Mouse (Mus musculus): ENCODE data around the gene Pdcd4.
A peak's percentile ranks its signal among the peaks of the same experiment; 100 is the strongest.

The Pdcd4 gene

GRCm38 (mm10) chr19:53892061-53892460 lies at the start of gene Pdcd4:
Gene Pdcd4, plus strand, starts transcription at chr19:53892231.
- DNase-seq (ENCODE audit: low read depth) = no peak

GRCm38 (mm10) chr19:53843972-53844371 lies 48.1 kb upstream of the Pdcd4 start:
- DNase-seq (ENCODE audit: low read depth) = no peak

- DNase-seq (ENCODE audit: low read depth) = peak; percentile 44
Observed at GRCm38 (mm10) chr19:53848272-53848995, 43.6 kb upstream of the Pdcd4 start.

- DNase-seq (ENCODE audit: low read depth) = no peak
Observed at GRCm38 (mm10) chr19:53850166-53850922, 41.7 kb upstream of the Pdcd4 start.

GRCm38 (mm10) chr19:53851352-53851751 lies 40.7 kb upstream of the Pdcd4 start:
- DNase-seq (ENCODE audit: low read depth) = no peak

GRCm38 (mm10) chr19:53851826-53852698 lies 40.0 kb upstream of the Pdcd4 start:
- no peak for DNase-seq (ENCODE audit: low read depth)

- no peak for DNase-seq (ENCODE audit: low read depth)
Observed at GRCm38 (mm10) chr19:53852699-53853451, 39.2 kb upstream of the Pdcd4 start.

- DNase-seq (ENCODE audit: low read depth) = no peak
Observed at GRCm38 (mm10) chr19:53854978-53855377, 37.1 kb upstream of the Pdcd4 start.

GRCm38 (mm10) chr19:53855781-53856180 lies 36.2 kb upstream of the Pdcd4 start:
- DNase-seq (ENCODE audit: low read depth) = no peak

GRCm38 (mm10) chr19:53856794-53857193 lies 35.2 kb upstream of the Pdcd4 start:
- no peak for DNase-seq (ENCODE audit: low read depth)

GRCm38 (mm10) chr19:53857962-53858361 lies 34.1 kb upstream of the Pdcd4 start:
- DNase-seq (ENCODE audit: low read depth) = no peak

GRCm38 (mm10) chr19:53859149-53859548 lies 32.9 kb upstream of the Pdcd4 start:
- DNase-seq (ENCODE audit: low read depth) = peak; percentile 36

- DNase-seq (ENCODE audit: low read depth) = no peak
Observed at GRCm38 (mm10) chr19:53859593-53859992, 32.4 kb upstream of the Pdcd4 start.

GRCm38 (mm10) chr19:53861346-53861745 lies 30.7 kb upstream of the Pdcd4 start:
- no peak for DNase-seq (ENCODE audit: low read depth)

GRCm38 (mm10) chr19:53862573-53863246 lies 29.3 kb upstream of the Pdcd4 start:
- DNase-seq (ENCODE audit: low read depth) = no peak

- no peak for DNase-seq (ENCODE audit: low read depth)
Observed at GRCm38 (mm10) chr19:53867238-53867637, 24.8 kb upstream of the Pdcd4 start.

- no peak for DNase-seq (ENCODE audit: low read depth)
Observed at GRCm38 (mm10) chr19:53868125-53868524, 23.9 kb upstream of the Pdcd4 start.

GRCm38 (mm10) chr19:53868796-53869195 lies 23.2 kb upstream of the Pdcd4 start:
- DNase-seq (ENCODE audit: low read depth) = no peak

GRCm38 (mm10) chr19:53869427-53870385 lies 22.3 kb upstream of the Pdcd4 start:
- DNase-seq (ENCODE audit: low read depth) = no peak

- DNase-seq (ENCODE audit: low read depth) = no peak
Observed at GRCm38 (mm10) chr19:53870568-53870967, 21.5 kb upstream of the Pdcd4 start.
